Mouse (Mus musculus): ENCODE data around the gene Zfp808. TPM values are rescaled to one million over a fixed set of nuclear protein-coding genes. Genes with fewer than 3 reads are reported as not detected.
A peak's percentile ranks its signal among the peaks of the same experiment; 100 is the strongest.
"Not testable (repeated sequence)": the region's sequence is repeated elsewhere in the genome, so short reads cannot be mapped to it uniquely, and the experiment has no call there.

Zfp808 gene
- 11.9 and 13.0 TPM in 2 replicates for polyA plus RNA-seq (2014; fragmentation: Nextera tagmentation; extraction: Ambion mirVana)

DNA sequence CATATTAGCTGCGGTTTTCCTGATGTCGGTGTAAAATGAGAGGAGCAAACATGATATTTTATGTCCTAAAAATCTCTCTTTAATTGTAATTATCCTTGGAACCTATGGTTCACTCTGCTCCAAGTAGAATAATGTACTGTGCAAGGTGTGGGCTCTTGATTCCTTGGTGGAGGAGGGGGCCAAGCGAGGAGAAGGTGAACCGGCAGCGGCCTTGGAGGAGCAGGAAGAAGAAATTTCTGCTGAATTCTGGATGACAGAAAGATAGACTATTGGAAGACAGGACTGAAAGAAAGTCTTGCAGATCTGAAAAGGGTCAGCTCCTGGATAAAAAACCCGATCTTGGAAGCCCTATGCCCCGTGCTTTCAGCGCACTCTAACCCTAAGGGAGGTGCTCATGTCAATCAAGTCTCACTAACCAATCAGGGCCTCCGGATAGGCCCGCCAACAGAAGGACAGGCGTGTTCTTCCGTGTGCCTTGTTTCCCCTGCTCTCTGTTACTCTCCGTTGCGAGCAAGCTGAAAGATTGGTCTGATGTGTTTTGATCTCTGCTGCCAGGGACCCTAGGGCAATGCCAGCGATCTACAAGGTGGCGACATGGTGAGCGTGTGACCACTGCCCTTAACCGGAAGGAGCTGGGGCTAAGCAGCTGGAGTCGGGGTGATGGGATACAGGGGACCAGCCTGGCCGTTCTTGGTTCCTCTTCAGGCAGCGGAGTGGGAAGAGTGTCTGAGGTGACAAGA lies at the start of gene Zfp808:
Gene Zfp808 (plus strand): TSS at position 455 of the 740 bp plus-strand sequence.
- H3K4me2 ChIP-seq = peak within 1 kb of the TSS; percentile 39
- 2% methylated on average over 19 of the region's 21 CpGs for WGBS
- DNase-seq (ENCODE audit: low spot score, missing footprints) (peak; percentile 94), ATAC-seq (ENCODE audit: low FRiP score) (peak; percentile 93)
- not testable (repeated sequence) for H3K27me3 ChIP-seq (ENCODE audit: control insufficient read depth, insufficient read depth, low read length); H3K9me3 ChIP-seq (ENCODE audit: control insufficient read depth, low read length); H3K4me1 ChIP-seq (ENCODE audit: control insufficient read depth, insufficient read depth, low read length); H3K36me3 ChIP-seq (ENCODE audit: control insufficient read depth, insufficient read depth, low read length); H3K27ac ChIP-seq (ENCODE audit: low read depth, low read length)
- H3K4me3 ChIP-seq (ENCODE audit: low read depth, low read length) = peak within 1 kb of the TSS; percentile 47
- peak within 1 kb of the TSS; percentile 67 for H3K9ac ChIP-seq (ENCODE audit: low read length)

DNA sequence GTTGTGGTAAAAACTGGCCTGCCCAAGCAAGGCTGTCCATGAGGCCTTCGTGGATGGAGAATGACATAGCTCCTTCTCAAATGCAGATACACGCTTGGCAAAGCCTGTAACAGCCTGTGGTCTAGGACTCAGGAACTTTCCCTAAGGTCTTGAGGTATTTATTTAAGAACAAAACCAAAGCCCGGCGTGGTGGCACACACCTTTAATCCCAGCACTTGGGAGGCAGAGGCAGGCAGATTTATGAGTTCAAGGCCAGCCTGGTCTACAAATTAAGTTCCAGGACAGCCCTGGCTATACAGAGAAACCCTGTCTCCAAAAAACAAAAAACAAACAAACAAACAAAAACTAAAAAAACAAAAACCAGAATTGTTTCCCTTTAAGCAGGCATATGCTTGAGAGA lies 30.9 kb upstream of the Zfp808 start:
- not testable (repeated sequence) for DNase-seq (ENCODE audit: low spot score, missing footprints); ATAC-seq (ENCODE audit: low FRiP score); H3K27ac ChIP-seq (ENCODE audit: low read depth, low read length); H3K9me3 ChIP-seq (ENCODE audit: control insufficient read depth, low read length); H3K36me3 ChIP-seq (ENCODE audit: control insufficient read depth, insufficient read depth, low read length); H3K27me3 ChIP-seq (ENCODE audit: control insufficient read depth, insufficient read depth, low read length); H3K4me2 ChIP-seq; H3K9ac ChIP-seq (ENCODE audit: low read length); H3K4me3 ChIP-seq (ENCODE audit: low read depth, low read length); H3K4me1 ChIP-seq (ENCODE audit: control insufficient read depth, insufficient read depth, low read length)
- WGBS = 84% methylated on average over 4 of the region's 4 CpGs

GRCm38 (mm10) chr13:62099454-62099853 lies 30.2 kb upstream of the Zfp808 start:
- DNase-seq (ENCODE audit: low spot score, missing footprints); H3K9ac ChIP-seq (ENCODE audit: low read length); H3K4me3 ChIP-seq (ENCODE audit: low read depth, low read length); H3K4me1 ChIP-seq (ENCODE audit: control insufficient read depth, insufficient read depth, low read length); H3K4me2 ChIP-seq; H3K9me3 ChIP-seq (ENCODE audit: control insufficient read depth, low read length); ATAC-seq (ENCODE audit: low FRiP score); H3K27ac ChIP-seq (ENCODE audit: low read depth, low read length); H3K36me3 ChIP-seq (ENCODE audit: control insufficient read depth, insufficient read depth, low read length); H3K27me3 ChIP-seq (ENCODE audit: control insufficient read depth, insufficient read depth, low read length): not testable (repeated sequence)
- WGBS = 92% methylated on average over 4 of the region's 4 CpGs

DNA sequence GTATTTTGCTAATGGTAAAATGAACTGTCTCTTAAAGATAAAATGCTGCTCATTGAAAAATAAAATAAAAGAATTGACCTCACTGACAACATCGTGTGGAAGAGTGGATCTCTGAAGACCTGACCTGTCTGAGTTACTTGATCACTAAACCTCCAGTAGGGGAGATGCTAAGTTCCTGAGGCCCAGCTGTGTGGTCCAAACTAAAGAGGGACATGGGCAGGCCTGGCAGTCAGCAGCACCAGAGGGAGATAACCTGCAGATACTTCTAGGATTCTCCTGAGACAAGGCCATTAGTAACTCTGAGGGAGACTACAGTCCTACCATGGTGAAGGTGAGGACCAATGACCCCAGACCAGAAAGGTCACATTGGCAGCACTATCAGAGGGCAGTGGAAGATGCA lies 27.3 kb upstream of the Zfp808 start:
- not testable (repeated sequence) for H3K9me3 ChIP-seq (ENCODE audit: control insufficient read depth, low read length); H3K4me1 ChIP-seq (ENCODE audit: control insufficient read depth, insufficient read depth, low read length); H3K27me3 ChIP-seq (ENCODE audit: control insufficient read depth, insufficient read depth, low read length); H3K36me3 ChIP-seq (ENCODE audit: control insufficient read depth, insufficient read depth, low read length); H3K27ac ChIP-seq (ENCODE audit: low read depth, low read length); ATAC-seq (ENCODE audit: low FRiP score); H3K4me3 ChIP-seq (ENCODE audit: low read depth, low read length); H3K4me2 ChIP-seq; H3K9ac ChIP-seq (ENCODE audit: low read length); DNase-seq (ENCODE audit: low spot score, missing footprints)
- WGBS = 78% methylated on average over 1 of the region's 1 CpGs

DNA sequence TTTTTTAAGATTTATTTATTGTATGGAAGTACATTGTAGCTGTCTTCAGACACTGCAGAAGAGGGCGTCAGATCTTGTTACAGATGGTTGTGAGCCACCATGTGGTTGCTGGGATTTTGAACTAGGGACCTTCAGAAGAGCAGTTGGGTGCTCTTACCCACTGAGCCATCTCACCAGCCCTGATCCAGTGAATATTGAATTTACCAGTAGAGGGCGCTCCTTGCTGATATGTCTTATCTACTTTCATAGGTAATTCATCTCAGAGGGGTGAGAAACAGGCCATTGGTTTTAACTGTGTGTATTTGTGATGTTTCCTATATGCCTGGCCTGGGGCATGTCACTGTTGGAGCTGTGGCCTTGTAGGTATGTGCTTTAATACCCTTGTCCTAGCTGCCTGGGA lies 13.8 kb upstream of the Zfp808 start:
- H3K9ac ChIP-seq (ENCODE audit: low read length); H3K36me3 ChIP-seq (ENCODE audit: control insufficient read depth, insufficient read depth, low read length); H3K27ac ChIP-seq (ENCODE audit: low read depth, low read length); H3K27me3 ChIP-seq (ENCODE audit: control insufficient read depth, insufficient read depth, low read length); H3K4me3 ChIP-seq (ENCODE audit: low read depth, low read length); H3K9me3 ChIP-seq (ENCODE audit: control insufficient read depth, low read length); DNase-seq (ENCODE audit: low spot score, missing footprints); ATAC-seq (ENCODE audit: low FRiP score); H3K4me1 ChIP-seq (ENCODE audit: control insufficient read depth, insufficient read depth, low read length); H3K4me2 ChIP-seq: not testable (repeated sequence)
- WGBS = 38% methylated on average over 2 of the region's 2 CpGs

DNA sequence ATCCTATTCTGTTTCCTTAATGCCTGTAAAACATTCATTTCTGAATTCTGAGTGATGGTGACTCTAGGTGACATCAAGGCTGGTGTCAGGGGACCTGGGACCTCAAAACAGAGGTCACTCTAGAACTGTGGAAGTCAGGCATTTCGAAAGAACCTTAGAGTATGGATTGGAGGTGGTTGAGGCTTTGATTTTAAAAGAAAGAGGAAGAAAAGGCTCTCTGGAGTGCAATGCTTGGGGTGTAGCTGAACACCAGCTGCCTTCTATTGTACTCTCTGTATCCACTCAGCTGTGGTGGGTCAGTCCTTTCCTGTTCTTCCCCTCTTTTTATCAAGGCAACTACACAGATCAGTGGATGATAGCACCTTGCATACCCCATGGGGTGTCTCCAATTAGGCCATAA lies 8.1 kb upstream of the Zfp808 start:
- not testable (repeated sequence) for H3K36me3 ChIP-seq (ENCODE audit: control insufficient read depth, insufficient read depth, low read length); H3K9ac ChIP-seq (ENCODE audit: low read length); H3K27me3 ChIP-seq (ENCODE audit: control insufficient read depth, insufficient read depth, low read length); ATAC-seq (ENCODE audit: low FRiP score); H3K4me3 ChIP-seq (ENCODE audit: low read depth, low read length); H3K9me3 ChIP-seq (ENCODE audit: control insufficient read depth, low read length); H3K4me1 ChIP-seq (ENCODE audit: control insufficient read depth, insufficient read depth, low read length); H3K4me2 ChIP-seq; H3K27ac ChIP-seq (ENCODE audit: low read depth, low read length); DNase-seq (ENCODE audit: low spot score, missing footprints)
- 44% methylated on average over 1 of the region's 1 CpGs for WGBS

DNA sequence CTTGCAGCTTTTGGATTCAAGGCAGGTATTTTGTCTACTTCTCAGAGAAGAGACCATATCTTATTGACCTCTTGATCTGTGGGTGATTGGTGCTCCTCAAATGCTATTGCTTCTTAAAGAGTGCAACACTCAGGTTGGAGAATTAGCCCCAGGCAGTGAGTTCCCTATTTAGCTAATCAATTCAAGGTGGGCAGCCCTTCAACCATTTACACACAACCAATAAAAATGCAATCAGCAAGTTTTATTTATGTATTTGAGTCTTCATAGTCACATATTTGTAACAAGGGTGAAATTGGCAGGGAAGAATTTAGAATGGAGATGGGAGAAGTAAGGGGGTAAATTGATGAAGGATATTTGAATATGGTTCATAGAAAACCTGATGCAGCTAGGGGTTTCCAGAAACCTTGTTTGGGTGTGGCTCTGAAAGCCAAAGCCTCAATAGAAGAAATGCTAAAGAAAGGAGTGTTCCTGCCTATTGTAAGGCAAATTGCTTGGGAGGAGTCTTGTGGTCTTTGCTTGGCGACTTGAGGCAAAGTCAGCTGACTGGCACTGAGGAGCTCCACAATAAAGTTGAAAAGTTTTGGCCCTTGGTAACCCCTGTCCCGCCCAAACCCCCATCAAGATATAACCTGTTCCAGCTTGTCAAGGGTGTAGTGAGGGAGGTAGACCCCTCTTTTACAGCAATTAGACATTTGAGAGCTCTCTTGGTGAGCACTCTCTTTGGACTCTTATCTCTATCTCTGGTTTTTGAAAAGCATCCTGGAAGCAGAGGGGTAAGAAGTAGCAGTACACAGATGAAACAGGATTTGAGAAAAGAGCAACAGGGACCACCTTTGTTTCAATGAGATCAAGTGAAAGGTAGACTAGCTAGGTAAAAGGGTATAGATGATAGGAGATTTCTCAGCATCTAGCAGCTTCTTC lies 52.4 kb downstream of the Zfp808 start:
- H3K36me3 ChIP-seq (ENCODE audit: control insufficient read depth, insufficient read depth, low read length); H3K4me1 ChIP-seq (ENCODE audit: control insufficient read depth, insufficient read depth, low read length); ATAC-seq (ENCODE audit: low FRiP score); H3K27ac ChIP-seq (ENCODE audit: low read depth, low read length); H3K4me3 ChIP-seq (ENCODE audit: low read depth, low read length); DNase-seq (ENCODE audit: low spot score, missing footprints); H3K4me2 ChIP-seq; H3K9me3 ChIP-seq (ENCODE audit: control insufficient read depth, low read length); H3K9ac ChIP-seq (ENCODE audit: low read length); H3K27me3 ChIP-seq (ENCODE audit: control insufficient read depth, insufficient read depth, low read length): not testable (repeated sequence)
- WGBS = 75% methylated on average over 2 of the region's 2 CpGs

DNA sequence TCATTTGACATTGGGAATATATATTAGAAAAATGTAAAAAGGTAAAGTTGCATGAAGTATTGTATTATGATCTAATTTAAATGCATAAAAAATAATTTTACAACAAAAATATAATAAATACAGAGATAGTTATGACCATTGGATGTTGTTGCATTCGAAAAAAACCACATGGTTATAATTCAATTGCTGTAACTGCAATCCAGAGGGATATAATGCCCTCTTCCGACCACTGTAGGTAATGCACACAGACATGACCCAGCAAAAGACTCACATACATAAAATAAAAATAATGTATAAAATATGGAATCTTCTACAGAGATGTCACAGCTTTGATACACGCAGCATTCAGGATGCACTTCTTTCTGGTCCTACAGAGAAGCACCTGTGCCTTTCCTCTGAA lies 115.6 kb downstream of the Zfp808 start:
- H3K27me3 ChIP-seq (ENCODE audit: control insufficient read depth, insufficient read depth, low read length) = no peaks in the 10 kb centered on the region
- H3K4me3 ChIP-seq (ENCODE audit: low read depth, low read length) = no peak overlapping the region
- no peaks in the 10 kb centered on the region for H3K36me3 ChIP-seq (ENCODE audit: control insufficient read depth, insufficient read depth, low read length)
- no peak overlapping the region for H3K4me2 ChIP-seq
- no peaks in the 10 kb centered on the region for H3K4me1 ChIP-seq (ENCODE audit: control insufficient read depth, insufficient read depth, low read length)
- ATAC-seq (ENCODE audit: low FRiP score) (no peak), DNase-seq (ENCODE audit: low spot score, missing footprints) (no peak)
- H3K27ac ChIP-seq (ENCODE audit: low read depth, low read length) = no peak overlapping the region
- WGBS = 49% methylated on average over 3 of the region's 3 CpGs
- no peak overlapping the region for H3K9ac ChIP-seq (ENCODE audit: low read length)
- H3K9me3 ChIP-seq (ENCODE audit: control insufficient read depth, low read length) = no peaks in the 10 kb centered on the region

- H3K27me3 ChIP-seq (ENCODE audit: control insufficient read depth, insufficient read depth, low read length); H3K9me3 ChIP-seq (ENCODE audit: control insufficient read depth, low read length); DNase-seq (ENCODE audit: low spot score, missing footprints); ATAC-seq (ENCODE audit: low FRiP score); H3K4me1 ChIP-seq (ENCODE audit: control insufficient read depth, insufficient read depth, low read length); H3K9ac ChIP-seq (ENCODE audit: low read length); H3K36me3 ChIP-seq (ENCODE audit: control insufficient read depth, insufficient read depth, low read length); H3K4me2 ChIP-seq; H3K4me3 ChIP-seq (ENCODE audit: low read depth, low read length); H3K27ac ChIP-seq (ENCODE audit: low read depth, low read length): not testable (repeated sequence)
- WGBS = 82% methylated on average over 9 of the region's 9 CpGs
Measured at GRCm38 (mm10) chr13:62255226-62255625, 125.5 kb downstream of the Zfp808 start.
